Mouse (Mus musculus): Measurements from ENCODE around the gene Ptcd2.
"Not testable (repeated sequence)": the region's sequence is repeated elsewhere in the genome, so short reads cannot be mapped to it uniquely, and the experiment has no call there.

The Ptcd2 gene

GRCm38 (mm10) chr13:99356428-99357265 is 12.1 kb upstream of the Ptcd2 start:
- in situ Hi-C loops (cut with MboI, MseI), result no loop called here

- in situ Hi-C loops (cut with MboI, MseI), result no loop called here
Observed at GRCm38 (mm10) chr13:99355861-99356260, 11.4 kb upstream of the Ptcd2 start.

GRCm38 (mm10) chr13:99355072-99355471 is 10.6 kb upstream of the Ptcd2 start:
- in situ Hi-C loops (cut with MboI, MseI), result no loop called here

- in situ Hi-C loops (cut with MboI, MseI), result no loop called here
Observed at GRCm38 (mm10) chr13:99353490-99353851, 9.0 kb upstream of the Ptcd2 start.

- in situ Hi-C loops (cut with MboI, MseI), result no loop called here
Observed at GRCm38 (mm10) chr13:99352758-99353489, 8.4 kb upstream of the Ptcd2 start.

GRCm38 (mm10) chr13:99351596-99351995 is 7.1 kb upstream of the Ptcd2 start:
- in situ Hi-C loops (cut with MboI, MseI), result no loop called here

- in situ Hi-C loops (cut with MboI, MseI), result no loop called here
Observed at GRCm38 (mm10) chr13:99351186-99351585, 6.7 kb upstream of the Ptcd2 start.

GRCm38 (mm10) chr13:99350009-99350408 is 5.5 kb upstream of the Ptcd2 start:
- in situ Hi-C loops (cut with MboI, MseI), result no loop called here

- in situ Hi-C loops (cut with MboI, MseI), result loop anchor here (25.0 kb wide), 1 partner anchor 482 kb away; no protein-coding TSS in a partner anchor
Observed at GRCm38 (mm10) chr13:99343876-99344598, 468 bp downstream of the Ptcd2 start.

GRCm38 (mm10) chr13:99341504-99341903 is 3.0 kb downstream of the Ptcd2 start:
- in situ Hi-C loops (cut with MboI, MseI), result loop anchor here (25.0 kb wide), 1 partner anchor 479 kb away; no protein-coding TSS in a partner anchor

- in situ Hi-C loops (cut with MboI, MseI), result loop anchor here (25.0 kb wide), 1 partner anchor 475 kb away; no protein-coding TSS in a partner anchor
Observed at GRCm38 (mm10) chr13:99337510-99337909, 7.0 kb downstream of the Ptcd2 start.

GRCm38 (mm10) chr13:99331255-99331654 is 13.2 kb downstream of the Ptcd2 start:
- in situ Hi-C loops (cut with MboI, MseI), result loop anchor here (25.0 kb wide), 1 partner anchor 469 kb away; no protein-coding TSS in a partner anchor

GRCm38 (mm10) chr13:99324337-99324685 is 20.2 kb downstream of the Ptcd2 start:
- in situ Hi-C loops (cut with MboI, MseI), result not testable (repeated sequence)

GRCm38 (mm10) chr13:99323632-99324336 is 20.7 kb downstream of the Ptcd2 start:
- in situ Hi-C loops (cut with MboI, MseI), result no loop called here

GRCm38 (mm10) chr13:99322915-99323314 is 21.6 kb downstream of the Ptcd2 start:
- in situ Hi-C loops (cut with MboI, MseI), result not testable (repeated sequence)

- in situ Hi-C loops (cut with MboI, MseI), result no loop called here
Observed at GRCm38 (mm10) chr13:99320453-99320852, 24.1 kb downstream of the Ptcd2 start.

GRCm38 (mm10) chr13:99317058-99317457 is 27.4 kb downstream of the Ptcd2 start:
- in situ Hi-C loops (cut with MboI, MseI), result no loop called here

GRCm38 (mm10) chr13:99316366-99316765 is 28.1 kb downstream of the Ptcd2 start:
- in situ Hi-C loops (cut with MboI, MseI), result no loop called here

GRCm38 (mm10) chr13:99314657-99315181 is 29.8 kb downstream of the Ptcd2 start:
- in situ Hi-C loops (cut with MboI, MseI), result no loop called here

- in situ Hi-C loops (cut with MboI, MseI), result no loop called here
Observed at GRCm38 (mm10) chr13:99314098-99314497, 30.4 kb downstream of the Ptcd2 start.

- in situ Hi-C loops (cut with MboI, MseI), result no loop called here
Observed at GRCm38 (mm10) chr13:99308393-99308792, 36.1 kb downstream of the Ptcd2 start.

All from T-helper 2 cell (primary cell).